Mouse (Mus musculus): ENCODE data around the gene Pappa.

- TF ChIP-seq CTCF (IDR thresholded peaks at IDR 0.05; ENCODE audit: low read depth, low read length) (no peak), POLR2A (IDR thresholded peaks at IDR 0.05; ENCODE audit: borderline replicate concordance, low read depth, low read length) (no peak)
Observed at GRCm38 (mm10) chr4:65317877-65318525, 194.0 kb downstream of the Pappa start.
